In the genomic region with DNA sequence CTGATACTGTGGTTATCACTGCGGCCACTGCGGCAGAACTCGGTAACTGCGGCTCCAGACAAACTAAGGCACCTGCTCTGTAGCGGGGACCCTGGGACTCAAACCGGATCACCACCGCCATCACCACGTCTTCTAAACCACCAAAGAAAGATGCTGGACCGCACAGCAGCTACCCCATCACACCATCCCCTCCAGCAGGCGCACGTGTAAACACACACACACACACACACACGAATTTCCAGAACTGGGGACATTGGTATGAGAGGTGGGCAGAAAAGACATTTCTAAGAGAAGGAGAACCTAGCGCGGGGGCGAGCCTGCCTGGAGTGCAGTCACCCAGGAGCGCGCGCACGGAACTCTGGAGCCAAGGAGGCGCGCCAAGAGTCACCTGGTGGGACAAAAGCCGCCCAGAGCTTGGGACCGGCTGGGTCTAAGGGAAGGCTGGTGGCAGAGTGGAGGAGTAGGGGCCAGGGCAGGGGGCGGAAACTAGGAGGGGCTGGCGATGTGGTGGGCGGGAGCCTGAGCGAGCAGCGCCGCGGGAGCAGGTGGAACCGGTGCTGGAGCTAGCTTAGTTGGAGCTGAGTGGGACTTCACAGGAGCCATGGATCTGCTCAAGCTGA, we compare ENCODE assay signal across 9 mouse cellular contexts. TPM values are rescaled to one million over a fixed set of nuclear protein-coding genes. Genes with fewer than 3 reads are reported as not detected.
DNase-seq lines count a peak whose midpoint lies in the region; ATAC-seq and TF ChIP-seq lines count a peak whose summit lies in the region.
"Had no signal": no experiment of that assay in that cellular context is flagged by ENCODE, and none has a peak within 500 bp of the region (broad histone marks: within the 10 kb centered on the region; RNA-seq: fewer than 3 reads in every experiment).

A gene (plus strand): TSS at position 308 of the 620 bp plus-strand sequence.

- no peak for DNase-seq in kidney, adult 8-10 months
- DNase-seq in gastrocnemius, postnatal 36 days, result no peak
- no peak for DNase-seq in layer of hippocampus, adult 18-20 months (ENCODE audit: low spot score in 2 of 2)

- WGBS in kidney, embryonic 15.5 days, result under 1% methylated on average over 31 of the region's 31 CpGs
- WGBS in hindbrain, embryonic 12.5 days, result 3% methylated on average over 31 of the region's 31 CpGs
- under 1% methylated on average over 31 of the region's 31 CpGs for WGBS in midbrain, embryonic 12.5 days

- peak within 1 kb of the TSS; percentile 17; the same call in 1 of the 2 replicates for H3K9ac ChIP-seq in kidney, embryonic 15.5 days
- H3K9ac ChIP-seq in hindbrain, embryonic 12.5 days, result peak within 1 kb of the TSS; percentile 39
- H3K9ac ChIP-seq in midbrain, embryonic 12.5 days (replicated peaks), result peak within 1 kb of the TSS; percentile 45

- H3K4me2 ChIP-seq in kidney, embryonic 15.5 days, result peak within 1 kb of the TSS; percentile 82
- H3K4me2 ChIP-seq in hindbrain, embryonic 12.5 days (replicated peaks), result peak within 1 kb of the TSS; percentile 91
- peak within 1 kb of the TSS; percentile 77 for H3K4me2 ChIP-seq in midbrain, embryonic 12.5 days (replicated peaks)

- no peak; the same call in 1 of the 2 replicates for TF ChIP-seq POLR2A in cortical plate, adult 2 months (IDR thresholded peaks at IDR 0.05; ENCODE audit: extremely low read depth, insufficient read depth, low read length)

- H3K27me3 ChIP-seq in kidney, embryonic 15.5 days, result peaks cover 42% of the 10 kb centered on the region
- peaks cover 37% of the 10 kb centered on the region for H3K27me3 ChIP-seq in hindbrain, embryonic 12.5 days
- H3K27me3 ChIP-seq in midbrain, embryonic 12.5 days, result peaks cover 43% of the 10 kb centered on the region

- peak; percentile 92 for ATAC-seq in kidney, embryonic 15.5 days (replicated peaks; ENCODE audit: low FRiP score)
- ATAC-seq in hindbrain, embryonic 12.5 days (ENCODE audit: low FRiP score), result peak; percentile 79
- peak; percentile 87 for ATAC-seq in midbrain, embryonic 12.5 days (ENCODE audit: low FRiP score, low read depth)
- no peak for ATAC-seq in monocyte, adult 5-6 weeks (replicated peaks; ENCODE audit: insufficient number of reproducible peaks, low FRiP score, low TSS enrichment, poor library complexity, severe bottlenecking)

- H3K36me3 ChIP-seq in kidney, embryonic 15.5 days, result no peaks in the 10 kb centered on the region
- H3K36me3 ChIP-seq in hindbrain, embryonic 12.5 days, result no peaks in the 10 kb centered on the region
- no peaks in the 10 kb centered on the region for H3K36me3 ChIP-seq in midbrain, embryonic 12.5 days

- peaks cover 11% of the 10 kb centered on the region for H3K4me1 ChIP-seq in kidney, embryonic 15.5 days
- H3K4me1 ChIP-seq in cortical plate, adult 2 months (ENCODE audit: control insufficient read depth, insufficient read depth, low read length), result peaks cover 5% of the 10 kb centered on the region
- H3K4me1 ChIP-seq in hindbrain, embryonic 12.5 days, result peaks cover 8% of the 10 kb centered on the region; the same call in 1 of the 2 replicates
- peaks cover 6% of the 10 kb centered on the region for H3K4me1 ChIP-seq in midbrain, embryonic 12.5 days

- no peaks in the 10 kb centered on the region for H3K9me3 ChIP-seq in kidney, embryonic 15.5 days (replicated peaks)
- H3K9me3 ChIP-seq in hindbrain, embryonic 12.5 days (replicated peaks), result no peaks in the 10 kb centered on the region
- H3K9me3 ChIP-seq in midbrain, embryonic 12.5 days, result no peaks in the 10 kb centered on the region

- no peak within 1 kb of the TSS for H3K27ac ChIP-seq in kidney, embryonic 15.5 days
- peak within 1 kb of the TSS; percentile 87 for H3K27ac ChIP-seq in cortical plate, adult 2 months (ENCODE audit: insufficient read depth, low read length)
- H3K27ac ChIP-seq in hindbrain, embryonic 12.5 days, result no peak within 1 kb of the TSS
- H3K27ac ChIP-seq in midbrain, embryonic 12.5 days (replicated peaks), result no peak within 1 kb of the TSS
- H3K27ac ChIP-seq: macrophage had no signal

- intact Hi-C loops in gastrocnemius, postnatal 36 days (cut with DNase I), result loop anchor here (1.0 kb wide), 1 partner anchor 45 kb away; no protein-coding TSS in a partner anchor

- H3K4me3 ChIP-seq in kidney, embryonic 15.5 days (replicated peaks), result peak within 1 kb of the TSS; percentile 43
- peak within 1 kb of the TSS; percentile 88 for H3K4me3 ChIP-seq in cortical plate, adult 2 months (ENCODE audit: insufficient read depth, low read length)
- peak within 1 kb of the TSS; percentile 48 for H3K4me3 ChIP-seq in hindbrain, embryonic 12.5 days
- H3K4me3 ChIP-seq in midbrain, embryonic 12.5 days, result peak within 1 kb of the TSS; percentile 45

- no peak for TF ChIP-seq CTCF in cortical plate, adult 2 months (IDR thresholded peaks at IDR 0.05; ENCODE audit: extremely low read depth, insufficient read depth, low read length)

RNA-seq across cellular contexts. Expression of the gene that starts here (rescaled TPM):
- 0.58 and 0.62 TPM in 2 replicates for polyA plus RNA-seq in kidney, embryonic 15.5 days (2015; fragmentation: Nextera tagmentation; extraction: Ambion mirVana)
- polyA plus RNA-seq in cortical plate, adult 2 months (2012; rRNA removed), result 99.5 and 100 TPM in 2 replicates
- polyA plus RNA-seq in hindbrain, embryonic 12.5 days (2016; fragmentation: Nextera tagmentation; extraction: Ambion mirVana), result 0.46 and 0.92 TPM in 2 replicates
- polyA plus RNA-seq in midbrain, embryonic 12.5 days (2016; fragmentation: Nextera tagmentation; extraction: Ambion mirVana), result 0.17 and 0.29 TPM in 2 replicates
- total RNA-seq in gastrocnemius, postnatal 36 days (2021), result not detected
- 1 to 10 TPM; 5.4 to 9.2 TPM for total RNA-seq in layer of hippocampus, adult 18-20 months (2021)
- total RNA-seq in monocyte, adult 5-6 weeks (2017), result not detected in 3 replicates
- polyA plus RNA-seq: macrophage had no signal

Comparison
In these comparisons a context has a peak if more than half of its experiments do, and no peak if none do; other contexts are left out.
1. RNA of the gene that starts here (polyA plus RNA-seq): 99.5 to 100 TPM in cortical plate, adult 2 months; 0.46 to 0.92 TPM in hindbrain, embryonic 12.5 days, 0.58 to 0.62 TPM in kidney, embryonic 15.5 days and 0.17 to 0.29 TPM in midbrain, embryonic 12.5 days; every median in the first group is over 10 times any median in the second.
2. Peak in ATAC-seq, H3K4me3 ChIP-seq, H3K9ac ChIP-seq and H3K4me2 ChIP-seq in kidney, embryonic 15.5 days; RNA of the gene not detected or under 1 TPM.
3. Peak in ATAC-seq, H3K4me3 ChIP-seq, H3K9ac ChIP-seq and H3K4me2 ChIP-seq in hindbrain, embryonic 12.5 days; RNA of the gene not detected or under 1 TPM.
4. Peak in ATAC-seq, H3K4me3 ChIP-seq, H3K9ac ChIP-seq and H3K4me2 ChIP-seq in midbrain, embryonic 12.5 days; RNA of the gene not detected or under 1 TPM.
5. Peak in every context shown above with its lines, with median percentiles within 50 percentile points of each other: H3K4me2 ChIP-seq, H3K4me3 ChIP-seq and H3K9ac ChIP-seq.